ENCODE assay signal across 16 mouse cellular contexts in the genomic region with DNA sequence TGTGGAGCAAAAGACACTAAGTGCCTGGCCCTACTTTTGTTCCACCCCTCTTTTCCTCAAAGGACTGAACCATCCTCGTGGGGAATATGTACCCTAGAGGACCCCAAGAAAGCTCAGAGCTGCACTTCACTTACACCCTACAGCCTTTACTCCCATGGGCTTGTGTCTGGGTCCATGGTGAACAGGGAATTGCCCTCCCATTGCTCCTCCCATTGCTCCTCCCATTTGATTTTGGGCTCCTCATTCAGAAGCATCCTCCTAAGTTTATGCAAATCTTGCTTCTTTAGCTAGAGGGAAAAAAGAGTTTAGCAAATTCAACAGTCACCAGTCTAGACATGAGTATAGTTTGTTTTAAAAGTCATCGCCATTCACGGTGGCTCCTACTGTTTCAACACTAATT.
"Had no signal": no experiment of that assay in that cellular context is flagged by ENCODE, and none has a peak within 500 bp of the region (broad histone marks: within the 10 kb centered on the region; RNA-seq: fewer than 3 reads in every experiment).

No protein-coding gene starts in this region.

- H3K4me3 ChIP-seq: liver, embryonic 13.5 days; megakaryocyte, embryonic 14.5 days; midbrain, embryonic 12.5 days had no signal

- H3K4me1 ChIP-seq: liver, embryonic 13.5 days; megakaryocyte, embryonic 14.5 days had no signal

- H3K4me2 ChIP-seq: liver, embryonic 13.5 days; midbrain, embryonic 12.5 days had no signal

- ATAC-seq: lung, postnatal 0 days; midbrain, embryonic 16.5 days had no signal

- H3K9ac ChIP-seq: liver, embryonic 13.5 days; midbrain, embryonic 12.5 days had no signal

- H3K36me3 ChIP-seq: liver, embryonic 13.5 days; midbrain, embryonic 12.5 days had no signal

- DNase-seq: kidney, adult 18-20 months; kidney, adult 9 months; kidney, postnatal 14 days; kidney, postnatal 4 days; liver, embryonic 13.5 days; lung, adult 2 months; right cerebral cortex, postnatal 14 days; right cerebral cortex, postnatal 4 days; thymus, adult 2 months; thymus, postnatal 14 days; thymus, postnatal 4 days had no signal

- H3K9me3 ChIP-seq: liver, embryonic 13.5 days; megakaryocyte, embryonic 14.5 days; midbrain, embryonic 12.5 days had no signal

- H3K27me3 ChIP-seq: liver, embryonic 13.5 days; megakaryocyte, embryonic 14.5 days; midbrain, embryonic 12.5 days had no signal

- H3K27ac ChIP-seq: liver, embryonic 13.5 days; stomach, postnatal 0 days had no signal
